Mouse (Mus musculus) MN1 (cell line): ENCODE data around the gene AI467606.
"Not testable (repeated sequence)": the region's sequence is repeated elsewhere in the genome, so short reads cannot be mapped to it uniquely, and the experiment has no call there.

Experiments
- DNase-seq: peaks from one replicate; pipeline ENCODE4 v3.0.0-alpha.2; 2016; ENCODE audit warnings: low spot score

AI467606 gene

GRCm38 (mm10) chr7:127091114-127091896, at the start of gene AI467606:
TSS of gene AI467606 (plus strand) at chr7:127091359.
- DNase-seq: no peak

GRCm38 (mm10) chr7:127041851-127042672, 49.1 kb upstream of the AI467606 start, which contains the start of gene Kif22:
TSS of gene Kif22 (minus strand) at chr7:127042471.
- DNase-seq: peak; percentile 94

- no peak for DNase-seq
These were observed 36.1 kb upstream of the AI467606 start for GRCm38 (mm10) chr7:127055026-127055585.

- no peak for DNase-seq
These were observed 25.6 kb upstream of the AI467606 start for GRCm38 (mm10) chr7:127065538-127065937.

- no peak for DNase-seq
These were observed 24.8 kb upstream of the AI467606 start for GRCm38 (mm10) chr7:127066317-127066716.

- no peak for DNase-seq
These were observed 20.2 kb upstream of the AI467606 start for GRCm38 (mm10) chr7:127070871-127071413.

GRCm38 (mm10) chr7:127073221-127073620, 17.9 kb upstream of the AI467606 start:
- peak; percentile 28 for DNase-seq

GRCm38 (mm10) chr7:127076188-127076587, 15.0 kb upstream of the AI467606 start:
- DNase-seq: no peak

- no peak for DNase-seq
These were observed 13.5 kb upstream of the AI467606 start for GRCm38 (mm10) chr7:127077692-127078091.

- no peak for DNase-seq
These were observed 11.1 kb upstream of the AI467606 start for GRCm38 (mm10) chr7:127080045-127080444.

- DNase-seq: no peak
These were observed 8.9 kb upstream of the AI467606 start for GRCm38 (mm10) chr7:127082271-127082670.

- no peak for DNase-seq
These were observed 8.2 kb upstream of the AI467606 start for GRCm38 (mm10) chr7:127082995-127083394.

GRCm38 (mm10) chr7:127083689-127084088, 7.5 kb upstream of the AI467606 start:
- DNase-seq: no peak

- no peak for DNase-seq
These were observed 6.4 kb upstream of the AI467606 start for GRCm38 (mm10) chr7:127084794-127085193.

GRCm38 (mm10) chr7:127085751-127086150, 5.4 kb upstream of the AI467606 start:
- DNase-seq: not testable (repeated sequence)

GRCm38 (mm10) chr7:127087278-127088010, 3.7 kb upstream of the AI467606 start, which contains the start of gene Zg16:
TSS of gene Zg16 (minus strand) at chr7:127087328.
- not testable (repeated sequence) for DNase-seq

- DNase-seq: no peak
These were observed 3.1 kb upstream of the AI467606 start for GRCm38 (mm10) chr7:127088083-127088482.

GRCm38 (mm10) chr7:127088901-127089845, 2.0 kb upstream of the AI467606 start:
- no peak for DNase-seq

GRCm38 (mm10) chr7:127090154-127091113, 725 bp upstream of the AI467606 start:
- no peak for DNase-seq
